Mouse (Mus musculus) lung, embryonic 14.5 days (tissue): ENCODE measurements around the gene Cadps2. TPM values are rescaled to one million over a fixed set of nuclear protein-coding genes. Genes with fewer than 3 reads are reported as not detected.

Source experiments
- ATAC-seq: fragments of 200-750 bp; cut with Nextera tagmentation; 2 replicates; pipeline ENCODE4 v1.8.0; 2017; ENCODE audit warnings: mild to moderate bottlenecking, moderate TSS enrichment, moderate library complexity; ENCODE audit not compliant: insufficient read depth
- DNase-seq: peaks from one replicate; pipeline ENCODE4 v3.0.0-alpha.2; 2015
- H3K27ac ChIP-seq: fragments of 300-500 bp; sonication (generic); 2 replicates; pipeline ENCODE4 v1.5.1; 2014; ENCODE audit warnings: low read depth, mild to moderate bottlenecking, moderate library complexity
- H3K27me3 ChIP-seq: fragments of 300-500 bp; sonication (generic); 2 replicates; pipeline ENCODE4 v1.6.1; 2014; ENCODE audit warnings: low read length, control low read depth; ENCODE audit not compliant: insufficient read depth
- H3K36me3 ChIP-seq: fragments of 300-500 bp; sonication (generic); 2 replicates; pipeline ENCODE4 v1.6.1; 2014; ENCODE audit warnings: control low read depth; ENCODE audit not compliant: insufficient read depth
- H3K4me1 ChIP-seq: fragments of 300-500 bp; sonication (generic); 2 replicates; pipeline ENCODE4 v1.6.1; 2014; ENCODE audit warnings: antibody characterized with exemption, control low read depth; ENCODE audit not compliant: insufficient read depth
- H3K4me2 ChIP-seq: fragments of 300-500 bp; sonication (generic); 2 replicates; pipeline ENCODE4 v1.6.1; 2014; ENCODE audit warnings: mild to moderate bottlenecking
- H3K4me3 ChIP-seq: fragments of 300-500 bp; sonication (generic); 2 replicates; pipeline ENCODE4 v1.5.1; 2014; ENCODE audit warnings: low read depth, low read length
- H3K9ac ChIP-seq: fragments of 300-500 bp; sonication (generic); 2 replicates; pipeline ENCODE4 v1.6.1; 2014
- H3K9me3 ChIP-seq: fragments of 300-500 bp; sonication (generic); 2 replicates; pipeline ENCODE4 v1.6.1; 2016; ENCODE audit warnings: low read depth, low read length, control low read depth
- CTCF ChIP-seq: IDR thresholded peaks from 2 replicates; pipeline ENCODE4 v1.5.1; 2016; ENCODE audit warnings: antibody characterized with exemption, low read depth
- WGBS: fragments of 180-500 bp; shearing (Covaris S2); extraction: QIAGEN DNeasy Blood & Tissue Kit; methylation state at CpG from one replicate; pipeline ENCODE4 v1.1.7; 2014; 5-methylcytosine and 5-hydroxymethylcytosine counted together
- polyA plus RNA-seq: library from polyadenylated mRNA; unstranded; fragments of >200 nt; fragmentation: Nextera tagmentation; extraction: Ambion mirVana; gene quantifications from 2 replicates; pipeline ENCODE4 v1.2.1, GENCODE M21; 2014

The Cadps2 gene
- polyA plus RNA-seq, 1 experiment from 2014 or later = 6.7 TPM

- H3K9me3 ChIP-seq = no peaks in the 10 kb centered on the region
- no peaks in the 10 kb centered on the region for H3K4me1 ChIP-seq
- DNase-seq (no peak), ATAC-seq (no peak)
- H3K4me2 ChIP-seq = no peak overlapping the region
- H3K27ac ChIP-seq = no peak overlapping the region
- TF ChIP-seq CTCF = no peak
- no peaks in the 10 kb centered on the region for H3K36me3 ChIP-seq
- H3K9ac ChIP-seq = no peak overlapping the region
- H3K4me3 ChIP-seq = no peak overlapping the region
- WGBS = 90% methylated on average over 2 of the region's 2 CpGs
- H3K27me3 ChIP-seq = no peaks in the 10 kb centered on the region
Measured at GRCm38 (mm10) chr6:23720401-23720800, 118.8 kb downstream of the Cadps2 start.

- no peak overlapping the region for H3K4me3 ChIP-seq
- no peaks in the 10 kb centered on the region for H3K27me3 ChIP-seq
- DNase-seq (no peak), ATAC-seq (no peak)
- H3K4me2 ChIP-seq = no peak overlapping the region
- no peaks in the 10 kb centered on the region for H3K36me3 ChIP-seq
- no peak overlapping the region for H3K27ac ChIP-seq
- no peak for TF ChIP-seq CTCF
- H3K9ac ChIP-seq = no peak overlapping the region
- H3K4me1 ChIP-seq = no peaks in the 10 kb centered on the region
- WGBS = 60% methylated on average over 3 of the region's 3 CpGs
- H3K9me3 ChIP-seq = no peaks in the 10 kb centered on the region
Measured at GRCm38 (mm10) chr6:23707506-23707905, 131.7 kb downstream of the Cadps2 start.

GRCm38 (mm10) chr6:23700879-23701278, 138.3 kb downstream of the Cadps2 start:
- TF ChIP-seq CTCF = no peak
- 62% methylated on average over 3 of the region's 3 CpGs for WGBS

GRCm38 (mm10) chr6:23678172-23678571, 161.0 kb downstream of the Cadps2 start:
- H3K27me3 ChIP-seq = no peaks in the 10 kb centered on the region
- H3K9me3 ChIP-seq = no peaks in the 10 kb centered on the region
- H3K9ac ChIP-seq = no peak overlapping the region
- H3K4me2 ChIP-seq = no peak overlapping the region
- no peak overlapping the region for H3K27ac ChIP-seq
- H3K36me3 ChIP-seq = no peaks in the 10 kb centered on the region
- no peak for TF ChIP-seq CTCF
- DNase-seq = no peak
- H3K4me1 ChIP-seq = no peaks in the 10 kb centered on the region
- ATAC-seq = no peak
- no peak overlapping the region for H3K4me3 ChIP-seq
- 50% methylated on average over 1 of the region's 1 CpGs for WGBS

More at GRCm38 (mm10) chr6:23700879-23701278, 138.3 kb downstream of the Cadps2 start:
- DNase-seq = no peak
- Histone ChIP-seq H3K9me3 (no peaks in the 10 kb centered on the region), H3K4me2 (no peak overlapping the region), H3K36me3 (no peaks in the 10 kb centered on the region), H3K9ac (no peak overlapping the region), H3K4me3 (no peak overlapping the region), H3K27ac (no peak overlapping the region), H3K27me3 (no peaks in the 10 kb centered on the region), H3K4me1 (no peaks in the 10 kb centered on the region)
- ATAC-seq = no peak

GRCm38 (mm10) chr6:23655036-23655435, 184.2 kb downstream of the Cadps2 start, which contains the start of gene Rnf148:
Gene Rnf148, minus strand, starts transcription at chr6:23655136.
- no peak within 1 kb of the TSS for H3K4me2 ChIP-seq
- no peaks in the 10 kb centered on the region for H3K4me1 ChIP-seq
- no peak within 1 kb of the TSS for H3K27ac ChIP-seq
- no peaks in the 10 kb centered on the region for H3K36me3 ChIP-seq
- no peaks in the 10 kb centered on the region for H3K27me3 ChIP-seq
- no peak for TF ChIP-seq CTCF
- no peak within 1 kb of the TSS for H3K4me3 ChIP-seq
- ATAC-seq (no peak), DNase-seq (no peak)
- H3K9ac ChIP-seq = no peak within 1 kb of the TSS
- 74% methylated on average over 2 of the region's 2 CpGs for WGBS
- no peaks in the 10 kb centered on the region for H3K9me3 ChIP-seq

GRCm38 (mm10) chr6:23650205-23650604, 189.0 kb downstream of the Cadps2 start, which contains the start of gene Rnf133:
Gene Rnf133, minus strand, starts transcription at chr6:23650305.
- H3K9ac ChIP-seq = no peak within 1 kb of the TSS
- H3K27me3 ChIP-seq = no peaks in the 10 kb centered on the region
- TF ChIP-seq CTCF = no peak
- H3K36me3 ChIP-seq = no peaks in the 10 kb centered on the region
- H3K27ac ChIP-seq = no peak within 1 kb of the TSS
- H3K4me2 ChIP-seq = no peak within 1 kb of the TSS
- ATAC-seq (no peak), DNase-seq (no peak)
- no peak within 1 kb of the TSS for H3K4me3 ChIP-seq
- H3K4me1 ChIP-seq = no peaks in the 10 kb centered on the region
- WGBS = 62% methylated on average over 2 of the region's 2 CpGs
- H3K9me3 ChIP-seq = no peaks in the 10 kb centered on the region

GRCm38 (mm10) chr6:23648732-23649131, 190.5 kb downstream of the Cadps2 start:
- DNase-seq = no peak
- TF ChIP-seq CTCF = no peak

More at GRCm38 (mm10) chr6:23648732-23649131, 190.5 kb downstream of the Cadps2 start:
- no peak overlapping the region for H3K4me2 ChIP-seq
- no peak overlapping the region for H3K9ac ChIP-seq
- H3K36me3 ChIP-seq = no peaks in the 10 kb centered on the region
- H3K9me3 ChIP-seq = no peaks in the 10 kb centered on the region
- H3K4me3 ChIP-seq = no peak overlapping the region
- no peak for ATAC-seq
- no peaks in the 10 kb centered on the region for H3K4me1 ChIP-seq
- H3K27me3 ChIP-seq = no peaks in the 10 kb centered on the region
- no peak overlapping the region for H3K27ac ChIP-seq
- 55% methylated on average over 8 of the region's 8 CpGs for WGBS
